Mouse (Mus musculus): Measurements from ENCODE around the gene Tmem121. TPM values are rescaled to one million over a fixed set of nuclear protein-coding genes. Genes with fewer than 3 reads are reported as not detected.
A peak's percentile ranks its signal among the peaks of the same experiment; 100 is the strongest.
"Not testable (repeated sequence)": the region's sequence is repeated elsewhere in the genome, so short reads cannot be mapped to it uniquely, and the experiment has no call there.

Tmem121 gene
- polyA plus RNA-seq, 1 experiment from 2014 or later, result 33.9 TPM

- no peak for ATAC-seq (ENCODE audit: low read depth)
- Histone ChIP-seq H3K27me3 (no peaks in the 10 kb centered on the region), H3K9ac (no peak overlapping the region), H3K9me3 (no peaks in the 10 kb centered on the region), H3K36me3 (0 out of 2 replicates have a peak, but pooled peaks cover 3% of the 10 kb centered on the region), H3K4me1 (replicated peaks) (peaks cover 8% of the 10 kb centered on the region; the same call in 1 of the 2 replicates), H3K4me3 (no peak overlapping the region), H3K27ac (replicated peaks) (no peak overlapping the region), H3K4me2 (no peak overlapping the region)
- WGBS, result 84% methylated on average over 9 of the region's 9 CpGs
Measured at GRCm38 (mm10) chr12:113168031-113168536, 17.6 kb upstream of the Tmem121 start.

GRCm38 (mm10) chr12:113176960-113177725 lies 8.6 kb upstream of the Tmem121 start:
- ATAC-seq (ENCODE audit: low read depth), result no peak
- Histone ChIP-seq H3K9ac (no peak overlapping the region), H3K27ac (replicated peaks) (no peak overlapping the region), H3K4me2 (no peak overlapping the region), H3K4me1 (replicated peaks) (no peaks in the 10 kb centered on the region), H3K4me3 (no peak overlapping the region), H3K9me3 (no peaks in the 10 kb centered on the region), H3K27me3 (no peaks in the 10 kb centered on the region), H3K36me3 (no peaks in the 10 kb centered on the region)
- WGBS, result 87% methylated on average over 18 of the region's 18 CpGs

GRCm38 (mm10) chr12:113181020-113181419 lies 4.7 kb upstream of the Tmem121 start:
- Histone ChIP-seq H3K9me3 (no peaks in the 10 kb centered on the region), H3K4me1 (replicated peaks) (peaks cover 6% of the 10 kb centered on the region), H3K36me3 (no peaks in the 10 kb centered on the region), H3K4me2 (no peak overlapping the region), H3K27me3 (0 out of 2 replicates have a peak, but pooled peaks cover 5% of the 10 kb centered on the region), H3K27ac (replicated peaks) (no peak overlapping the region), H3K9ac (no peak overlapping the region), H3K4me3 (no peak overlapping the region)
- 72% methylated on average over 4 of the region's 4 CpGs for WGBS
- ATAC-seq (ENCODE audit: low read depth), result no peak

GRCm38 (mm10) chr12:113184945-113185344 lies 785 bp upstream of the Tmem121 start:
- H3K27me3 ChIP-seq, result peaks cover 5% of the 10 kb centered on the region; the same call in 1 of the 2 replicates
- peaks cover 18% of the 10 kb centered on the region for H3K36me3 ChIP-seq
- H3K9ac ChIP-seq, result peak overlapping the region; percentile 87; the same call in 1 of the 2 replicates
- peaks cover 29% of the 10 kb centered on the region for H3K4me1 ChIP-seq (replicated peaks)
- peak overlapping the region; percentile 70; the same call in 1 of the 2 replicates for H3K4me3 ChIP-seq
- no peak for ATAC-seq (ENCODE audit: low read depth)
- peak overlapping the region; percentile 93 for H3K4me2 ChIP-seq
- H3K27ac ChIP-seq (replicated peaks), result no peak overlapping the region
- H3K9me3 ChIP-seq, result no peaks in the 10 kb centered on the region
- WGBS, result 64% methylated on average over 5 of the region's 5 CpGs

GRCm38 (mm10) chr12:113186326-113187010 lies 738 bp downstream of the Tmem121 start:
- H3K27me3 ChIP-seq, result peaks cover 5% of the 10 kb centered on the region; the same call in 1 of the 2 replicates
- H3K36me3 ChIP-seq, result peaks cover 34% of the 10 kb centered on the region
- peaks cover 29% of the 10 kb centered on the region for H3K4me1 ChIP-seq (replicated peaks)
- H3K4me2 ChIP-seq, result peak overlapping the region; percentile 93
- ATAC-seq (ENCODE audit: low read depth), result peak; percentile 15; the same call in 1 of the 2 replicates
- H3K27ac ChIP-seq (replicated peaks), result peak overlapping the region; percentile 39; the same call in 1 of the 2 replicates
- peak overlapping the region; percentile 70 for H3K4me3 ChIP-seq
- 39% methylated on average over 12 of the region's 12 CpGs for WGBS
- no peaks in the 10 kb centered on the region for H3K9me3 ChIP-seq
- peak overlapping the region; percentile 87 for H3K9ac ChIP-seq

- Histone ChIP-seq H3K27me3 (peaks cover 5% of the 10 kb centered on the region; the same call in 1 of the 2 replicates), H3K36me3 (peaks cover 39% of the 10 kb centered on the region), H3K9me3 (no peaks in the 10 kb centered on the region), H3K9ac (peak overlapping the region; percentile 87), H3K4me3 (peak overlapping the region; percentile 70), H3K4me1 (replicated peaks) (peaks cover 29% of the 10 kb centered on the region), H3K4me2 (peak overlapping the region; percentile 93), H3K27ac (replicated peaks) (peak overlapping the region; percentile 64; the same call in 1 of the 2 replicates)
- ATAC-seq (ENCODE audit: low read depth), result no peak
- 55% methylated on average over 4 of the region's 4 CpGs for WGBS
Measured at GRCm38 (mm10) chr12:113187011-113187375, 1.3 kb downstream of the Tmem121 start.

- peak overlapping the region; percentile 87 for H3K9ac ChIP-seq
- peak; percentile 56 for ATAC-seq (ENCODE audit: low read depth)
- peak overlapping the region; percentile 93 for H3K4me2 ChIP-seq
- H3K36me3 ChIP-seq, result peaks cover 46% of the 10 kb centered on the region
- H3K4me1 ChIP-seq (replicated peaks), result peaks cover 29% of the 10 kb centered on the region
- no peaks in the 10 kb centered on the region for H3K9me3 ChIP-seq
- H3K4me3 ChIP-seq, result peak overlapping the region; percentile 70
- WGBS, result 3% methylated on average over 56 of the region's 56 CpGs
- peaks cover 5% of the 10 kb centered on the region; the same call in 1 of the 2 replicates for H3K27me3 ChIP-seq
- H3K27ac ChIP-seq (replicated peaks), result peak overlapping the region; percentile 64
Measured at GRCm38 (mm10) chr12:113187584-113188295, 2.0 kb downstream of the Tmem121 start.

GRCm38 (mm10) chr12:113188349-113189055 lies 2.8 kb downstream of the Tmem121 start:
- H3K4me2 ChIP-seq, result peak overlapping the region; percentile 93
- H3K36me3 ChIP-seq, result peaks cover 52% of the 10 kb centered on the region
- H3K9me3 ChIP-seq, result no peaks in the 10 kb centered on the region
- H3K4me1 ChIP-seq (replicated peaks), result peaks cover 29% of the 10 kb centered on the region
- 90% methylated on average over 51 of the region's 51 CpGs for WGBS
- H3K27me3 ChIP-seq, result peaks cover 5% of the 10 kb centered on the region; the same call in 1 of the 2 replicates
- no peak overlapping the region for H3K27ac ChIP-seq (replicated peaks)
- no peak for ATAC-seq (ENCODE audit: low read depth)
- no peak overlapping the region for H3K9ac ChIP-seq
- peak overlapping the region; percentile 70 for H3K4me3 ChIP-seq

- Histone ChIP-seq H3K27ac (replicated peaks) (no peak overlapping the region), H3K27me3 (no peaks in the 10 kb centered on the region; the same call in 1 of the 2 replicates), H3K36me3 (peaks cover 57% of the 10 kb centered on the region), H3K9ac (no peak overlapping the region), H3K4me1 (replicated peaks) (no peaks in the 10 kb centered on the region), H3K4me3 (no peak overlapping the region), H3K4me2 (no peak overlapping the region), H3K9me3 (no peaks in the 10 kb centered on the region)
- no peak for ATAC-seq (ENCODE audit: low read depth)
- 75% methylated on average over 2 of the region's 2 CpGs for WGBS
Measured at GRCm38 (mm10) chr12:113193423-113193822, 7.7 kb downstream of the Tmem121 start.

- WGBS, result 98% methylated on average over 3 of the region's 6 CpGs
- not testable (repeated sequence) for H3K4me3 ChIP-seq; H3K4me2 ChIP-seq; H3K9ac ChIP-seq; H3K27me3 ChIP-seq; ATAC-seq (ENCODE audit: low read depth); H3K9me3 ChIP-seq; H3K27ac ChIP-seq (replicated peaks); H3K36me3 ChIP-seq; H3K4me1 ChIP-seq (replicated peaks)
Measured at GRCm38 (mm10) chr12:113199132-113199531, 13.4 kb downstream of the Tmem121 start.

GRCm38 (mm10) chr12:113201301-113201700 lies 15.6 kb downstream of the Tmem121 start:
- Histone ChIP-seq H3K4me3 (no peak overlapping the region), H3K4me2 (no peak overlapping the region), H3K9me3 (no peaks in the 10 kb centered on the region), H3K27me3 (no peaks in the 10 kb centered on the region), H3K9ac (no peak overlapping the region), H3K36me3 (no peaks in the 10 kb centered on the region), H3K4me1 (replicated peaks) (no peaks in the 10 kb centered on the region), H3K27ac (replicated peaks) (no peak overlapping the region)
- no peak for ATAC-seq (ENCODE audit: low read depth)
- WGBS, result 93% methylated on average over 4 of the region's 4 CpGs

All from neural tube, embryonic 13.5 days (tissue).